Mouse (Mus musculus) ZHBTc4 (cell line): ENCODE measurements around the gene Hnrnpa3.
"Not testable (repeated sequence)": the region's sequence is repeated elsewhere in the genome, so short reads cannot be mapped to it uniquely, and the experiment has no call there.

Source experiments
- DNase-seq: peaks from one replicate; pipeline ENCODE4 v3.0.0-alpha.2; 2011; ENCODE audit warnings: low read depth, low spot score

The Hnrnpa3 gene

DNA sequence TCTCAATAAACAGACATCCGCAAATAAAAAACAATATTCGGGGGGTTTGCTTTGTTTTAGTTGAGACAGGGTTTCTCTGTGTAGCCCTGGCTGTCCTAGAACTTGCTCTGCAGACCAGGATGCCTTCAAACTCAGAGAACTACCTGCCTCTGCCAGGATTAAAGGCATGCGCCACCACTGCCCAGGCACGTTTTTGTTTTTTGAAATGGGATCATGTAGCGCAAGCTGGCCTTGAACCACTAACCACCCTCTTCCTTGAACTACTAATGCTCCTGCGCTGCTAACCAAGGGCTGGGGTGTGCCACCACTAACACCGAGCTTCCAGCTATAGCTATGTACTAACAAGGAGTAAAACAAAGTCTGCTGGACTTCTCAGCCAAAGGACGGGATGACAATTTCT, 20.9 kb downstream of the Hnrnpa3 start:
- DNase-seq: no peak

GRCm38 (mm10) chr2:75681439-75681838, 22.4 kb downstream of the Hnrnpa3 start:
- no peak for DNase-seq

DNA sequence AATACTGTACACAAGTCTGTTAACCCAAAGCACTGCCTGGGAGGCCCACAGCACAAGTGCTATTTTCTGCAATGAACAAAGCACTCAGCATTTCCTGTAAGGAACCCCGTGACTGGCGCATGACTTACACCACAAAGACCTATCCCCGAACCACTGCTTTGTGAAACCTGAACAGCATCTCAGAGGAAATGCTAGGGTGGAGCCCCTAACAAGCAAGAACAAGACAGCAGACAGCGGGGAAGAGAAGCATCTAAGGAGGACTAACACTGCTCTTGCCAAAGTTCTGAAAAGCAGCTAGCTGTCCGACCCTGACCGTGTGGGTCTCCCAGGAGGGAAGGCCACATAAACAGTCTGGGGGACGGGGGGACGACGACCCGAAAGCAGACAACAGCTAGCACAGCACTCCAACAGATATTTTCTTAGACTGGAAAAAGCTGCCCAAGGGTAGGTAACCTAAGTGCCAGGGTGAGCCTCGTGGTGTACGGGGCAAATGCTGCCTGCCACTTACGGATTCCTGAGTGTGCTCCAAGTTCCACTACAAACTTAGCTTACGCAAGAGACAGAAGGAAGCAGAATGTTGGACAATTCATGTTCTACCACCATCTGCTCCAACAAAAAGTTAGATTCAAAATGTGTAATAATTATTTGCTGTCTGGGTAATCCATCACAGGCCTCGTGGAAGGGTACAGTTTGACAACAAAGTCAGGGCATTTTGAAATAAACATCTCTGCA, 24.1 kb downstream of the Hnrnpa3 start:
- peak; percentile 97 for DNase-seq

DNA sequence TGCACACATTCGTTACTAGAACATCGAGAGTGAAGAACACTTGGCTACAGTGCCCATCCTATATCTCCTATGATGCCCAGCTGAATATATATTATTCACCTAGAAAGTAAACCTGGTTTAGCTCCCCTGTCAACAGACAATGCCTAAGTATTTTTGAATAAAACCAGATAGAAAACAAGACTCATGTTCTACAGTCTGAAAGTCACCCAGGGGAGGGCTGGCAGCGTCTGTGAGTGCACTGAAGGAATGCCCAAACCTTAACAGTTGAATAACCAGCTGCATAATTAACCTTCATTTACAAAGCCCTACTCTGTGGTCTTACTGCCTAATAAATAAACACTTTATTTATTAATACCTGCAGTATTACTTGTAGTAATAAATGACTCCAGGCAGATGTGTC, 25.5 kb downstream of the Hnrnpa3 start:
- no peak for DNase-seq

DNA sequence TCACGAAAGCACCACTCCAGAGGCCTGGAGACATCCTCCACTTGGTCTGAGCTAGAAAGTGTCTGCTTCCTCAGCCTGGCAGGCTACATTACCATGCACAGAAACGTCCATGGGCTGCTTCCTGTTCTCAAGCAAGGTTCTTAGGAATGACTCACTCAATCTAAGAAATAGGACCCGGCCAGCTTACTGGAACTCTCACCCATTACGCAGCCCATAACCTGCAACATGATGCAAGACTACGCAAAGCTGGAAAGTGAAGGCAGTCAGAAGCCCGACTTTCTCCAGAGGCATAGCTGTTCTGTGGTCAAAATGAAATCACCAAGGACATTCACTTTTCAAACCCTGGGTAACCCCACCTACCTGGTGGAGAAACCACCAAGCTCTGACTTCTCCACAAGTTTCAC, 26.4 kb downstream of the Hnrnpa3 start:
- no peak for DNase-seq

DNA sequence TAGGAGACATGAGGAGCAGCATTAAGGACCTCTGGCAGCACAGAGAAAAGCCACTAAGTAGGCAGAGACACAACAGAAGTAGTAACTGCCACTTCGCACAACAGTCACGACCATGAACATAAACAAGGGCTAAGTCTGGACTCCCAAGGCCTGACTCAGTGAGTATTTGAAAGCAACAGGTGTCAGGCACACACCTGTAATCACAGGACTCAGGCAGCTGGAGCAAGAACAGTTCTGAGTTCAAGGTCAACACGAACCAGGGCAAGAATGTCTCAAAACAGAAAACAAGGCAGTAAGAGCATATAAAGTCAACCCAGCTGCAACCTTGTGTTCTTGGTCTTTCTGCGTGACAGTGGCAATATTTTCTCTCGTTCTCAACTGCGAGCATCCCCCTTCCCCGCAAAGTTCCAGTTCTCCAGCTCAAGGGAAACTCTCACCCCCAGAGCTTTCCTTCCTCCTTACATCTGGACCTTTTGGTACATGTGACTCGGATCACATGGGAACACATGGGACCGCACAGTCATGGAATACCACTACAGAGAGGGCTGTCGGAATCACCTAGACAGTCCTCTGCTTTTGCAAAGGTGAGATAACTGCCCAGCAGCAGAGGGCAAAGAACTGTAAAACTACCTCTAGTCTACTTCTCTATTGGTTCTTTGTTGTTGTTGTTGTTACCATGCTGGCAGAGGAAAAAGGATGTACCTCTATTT, 28.1 kb downstream of the Hnrnpa3 start:
- peak; percentile 52 for DNase-seq

GRCm38 (mm10) chr2:75688901-75689300, 29.8 kb downstream of the Hnrnpa3 start:
- no peak for DNase-seq

DNA sequence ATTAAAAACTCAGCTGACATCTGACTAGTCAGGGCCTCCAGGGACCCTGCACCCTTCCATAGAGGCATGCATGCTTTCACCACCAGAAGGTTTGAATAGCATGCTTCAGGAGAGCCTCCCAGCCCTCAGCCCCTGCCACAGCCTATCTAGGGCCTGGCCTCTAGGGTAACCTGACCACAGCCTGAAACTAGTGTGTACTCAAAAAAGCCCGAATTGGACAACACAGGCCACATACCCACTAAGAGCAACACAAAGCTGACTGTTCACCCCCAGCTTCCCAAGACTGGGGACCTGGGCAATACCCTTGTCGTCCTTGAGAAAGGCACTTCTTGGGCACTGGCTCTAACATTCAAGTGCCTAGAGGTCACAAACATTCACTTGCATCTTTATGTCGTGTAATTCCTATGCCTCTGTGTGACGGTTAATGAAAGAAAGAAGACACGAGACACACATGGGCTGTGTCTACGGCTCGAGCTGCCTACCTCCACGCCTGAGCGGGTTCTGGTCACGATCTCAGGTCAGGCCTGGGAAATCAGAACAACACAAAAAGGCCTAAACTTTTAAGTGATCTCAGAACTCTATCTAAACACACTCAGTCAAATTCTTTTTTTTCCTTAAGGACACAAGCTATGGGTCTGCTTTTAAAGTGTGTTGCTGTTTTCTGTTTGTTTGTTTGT, 30.6 kb downstream of the Hnrnpa3 start:
- no peak for DNase-seq

GRCm38 (mm10) chr2:75690656-75691055, 31.6 kb downstream of the Hnrnpa3 start:
- DNase-seq: no peak

GRCm38 (mm10) chr2:75691316-75691715, 32.3 kb downstream of the Hnrnpa3 start:
- no peak for DNase-seq

- DNase-seq: no peak
Observed at GRCm38 (mm10) chr2:75692369-75692768, 33.3 kb downstream of the Hnrnpa3 start.

DNA sequence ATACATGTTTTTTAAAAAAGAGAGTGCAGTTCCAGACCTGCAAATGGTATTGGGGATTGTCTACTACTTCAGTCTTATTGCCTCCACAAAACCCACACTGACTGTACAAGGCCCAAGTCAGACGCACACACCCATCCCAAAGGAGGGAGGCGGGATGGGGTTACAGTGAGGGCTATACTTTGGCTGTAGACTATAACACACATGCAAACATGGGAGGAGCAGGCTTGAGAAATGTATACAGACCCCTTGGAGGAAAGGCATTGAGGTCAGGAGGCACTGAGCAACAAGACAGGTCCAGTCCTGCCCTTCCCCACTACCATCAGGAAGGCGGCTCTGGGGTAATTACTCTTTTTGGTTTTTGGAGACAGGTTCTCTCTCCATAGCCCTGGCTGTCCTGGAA, 35.9 kb downstream of the Hnrnpa3 start:
- DNase-seq: not testable (repeated sequence)

DNA sequence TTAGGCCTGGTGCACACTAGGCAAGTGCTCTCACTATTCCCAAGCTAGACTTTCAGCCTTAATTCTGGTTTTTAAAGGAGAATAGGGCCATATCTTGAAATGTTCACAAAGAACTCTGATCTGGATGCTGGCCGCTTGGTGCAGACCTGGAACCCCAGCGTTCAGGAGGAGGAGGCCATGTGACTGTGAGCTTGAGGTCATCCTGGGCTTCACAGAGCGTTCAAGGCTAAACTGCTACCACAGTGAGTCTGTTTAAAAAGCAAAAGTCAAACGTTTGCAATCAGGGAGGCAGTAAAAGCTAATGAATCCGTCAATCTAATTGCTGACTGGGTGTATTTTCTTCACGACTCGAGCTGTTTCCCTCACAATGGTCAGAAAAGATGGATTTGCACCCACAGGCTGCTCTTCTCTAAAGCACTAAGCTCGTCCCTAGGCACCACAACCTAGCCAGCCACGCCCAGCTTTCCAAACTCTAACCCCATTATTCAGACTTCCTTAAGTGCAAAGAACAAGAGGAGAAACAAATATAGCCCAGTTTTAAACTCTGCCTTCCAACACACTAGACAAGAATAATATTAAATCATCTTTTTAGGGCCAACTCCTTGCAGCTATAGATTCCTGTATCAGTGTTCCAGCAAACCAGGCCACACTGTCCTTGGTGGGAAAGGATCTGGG, 36.8 kb downstream of the Hnrnpa3 start:
- DNase-seq: no peak

DNA sequence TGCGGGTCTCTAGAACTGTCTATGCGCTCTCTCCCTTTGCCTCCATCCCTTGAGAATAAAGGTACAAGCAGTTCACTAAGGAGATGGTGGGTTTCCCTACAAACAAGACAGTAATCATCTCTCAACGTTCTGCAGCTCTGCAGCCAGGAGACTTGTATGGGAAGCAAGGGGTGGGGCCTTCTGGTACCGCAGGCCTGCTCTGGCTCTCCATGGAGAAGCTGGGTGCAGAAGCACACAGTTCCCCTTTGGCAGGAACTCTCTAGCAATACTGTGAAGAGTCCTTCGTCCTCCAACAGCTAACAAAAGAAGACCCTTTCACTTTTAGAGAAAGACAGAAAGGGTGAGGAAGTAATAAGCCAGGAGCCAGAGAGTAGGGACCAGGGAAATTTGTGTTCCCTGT, 37.3 kb downstream of the Hnrnpa3 start:
- no peak for DNase-seq

DNA sequence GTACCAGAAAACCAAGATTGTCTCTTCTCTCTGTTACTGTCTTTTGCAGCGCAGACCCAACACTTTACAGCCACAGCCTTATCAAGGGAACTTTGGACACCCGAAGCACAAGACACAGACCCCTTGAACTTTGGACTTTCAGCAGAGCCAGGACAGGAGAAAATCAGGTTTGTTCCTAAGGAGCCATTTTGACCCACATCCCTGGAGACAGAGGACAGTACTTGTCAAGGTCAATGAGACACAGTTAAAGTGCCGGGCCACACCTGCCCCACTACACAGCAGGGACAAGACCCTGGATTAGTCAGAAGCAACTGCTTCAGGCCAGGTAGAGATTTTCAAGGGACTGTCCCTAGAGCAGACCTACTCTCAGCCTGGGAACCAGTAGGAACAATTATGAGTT, 38.2 kb downstream of the Hnrnpa3 start:
- no peak for DNase-seq

DNA sequence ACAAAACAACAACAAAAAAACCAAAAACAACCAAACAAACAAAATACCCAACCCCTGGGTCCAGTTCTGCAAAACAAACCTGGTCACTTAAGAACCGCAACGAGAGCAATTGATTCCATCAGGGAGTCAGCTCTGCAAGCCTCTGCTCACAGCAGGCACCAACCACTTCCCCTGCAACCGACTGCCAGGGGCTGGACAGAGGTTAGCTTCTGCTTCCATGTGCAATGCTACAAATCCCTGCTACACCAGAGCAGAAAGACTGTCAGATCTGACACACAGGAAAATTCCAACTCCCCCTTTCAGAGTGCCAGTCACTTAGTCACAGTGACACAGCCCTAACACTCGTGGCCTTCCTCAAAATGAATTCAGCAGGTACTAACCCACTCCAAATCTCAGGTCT, 38.9 kb downstream of the Hnrnpa3 start:
- peak; percentile 39 for DNase-seq

- DNase-seq: peak; percentile 79
Observed at GRCm38 (mm10) chr2:75698874-75699273, 39.8 kb downstream of the Hnrnpa3 start.

- no peak for DNase-seq
Observed at GRCm38 (mm10) chr2:75700543-75700942, 41.5 kb downstream of the Hnrnpa3 start.

DNA sequence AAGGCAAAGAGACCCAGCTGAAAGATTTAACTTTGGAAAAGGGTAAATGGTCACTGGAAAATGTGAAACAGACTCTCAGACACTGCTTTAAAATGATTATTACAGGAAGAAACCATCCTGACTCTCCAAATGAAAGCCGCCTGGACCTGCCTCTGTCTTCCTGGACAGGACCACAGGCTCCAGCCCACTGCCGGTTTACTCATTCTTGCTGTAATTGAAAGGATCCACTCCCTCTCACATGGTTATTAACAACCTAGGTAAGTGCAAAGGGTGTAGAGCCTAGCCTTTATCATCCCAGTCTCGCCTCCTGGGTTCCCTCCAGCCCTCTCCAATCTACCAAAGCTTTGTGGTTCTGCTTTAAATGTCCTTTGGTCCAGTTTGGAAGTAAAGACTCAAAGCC, 42.1 kb downstream of the Hnrnpa3 start:
- DNase-seq: no peak

DNA sequence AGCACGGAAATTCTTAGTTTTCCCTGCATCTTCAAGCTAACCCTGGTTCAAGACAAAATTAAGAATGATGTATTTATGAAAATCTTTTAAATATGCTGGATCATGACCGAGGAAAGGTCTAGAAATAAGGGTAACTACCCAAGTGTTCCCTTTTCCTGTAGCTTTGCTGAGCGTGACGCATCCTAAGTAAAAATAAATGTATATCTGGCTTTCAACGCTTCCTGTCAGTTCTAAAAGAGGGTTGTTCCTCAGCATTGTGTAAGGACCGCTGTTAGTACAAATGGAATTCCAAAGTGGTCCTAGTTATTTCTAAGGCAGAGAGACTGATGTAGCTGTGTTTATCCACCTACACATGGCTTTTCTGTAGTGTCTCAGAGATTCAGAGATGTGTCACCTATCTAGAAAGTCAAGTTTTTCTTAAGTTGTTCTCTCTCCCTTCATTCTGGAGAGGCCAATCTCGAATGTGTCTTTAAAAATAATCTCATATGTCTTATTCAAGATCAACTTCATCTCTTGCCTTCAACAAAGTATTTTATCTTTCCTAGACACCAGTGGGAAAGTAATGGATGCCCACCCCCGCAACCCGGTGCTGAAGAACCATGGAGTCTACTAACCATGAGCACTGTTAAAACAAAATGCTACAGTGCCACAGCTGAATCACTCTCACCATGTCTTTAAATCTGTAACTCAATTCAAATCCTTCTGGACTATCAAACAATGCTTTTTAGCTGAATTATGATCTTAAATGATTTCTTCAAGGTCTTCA, 42.9 kb downstream of the Hnrnpa3 start:
- DNase-seq: no peak

- no peak for DNase-seq
Observed at GRCm38 (mm10) chr2:75702588-75702976, 43.5 kb downstream of the Hnrnpa3 start.
